Mouse (Mus musculus): ENCODE measurements around the gene Psmc5. TPM values are rescaled to one million over a fixed set of nuclear protein-coding genes. Genes with fewer than 3 reads are reported as not detected.
"Not testable (repeated sequence)": the region's sequence is repeated elsewhere in the genome, so short reads cannot be mapped to it uniquely, and the experiment has no call there.

The Psmc5 gene
- total RNA-seq (2018; cell fraction: chromatin; rRNA removed) = 10 to 100 TPM in 25 of 26 experiments, 1 to 10 TPM in 1; 8.8 to 57.4 (median 35.8) TPM
- 100 to 1,000 TPM in 15 of 26 experiments, 10 to 100 TPM in 11; 79.1 to 159 (median 115) TPM for total RNA-seq (2018; cell fraction: cytosol; rRNA removed)
- 10 to 100 TPM; 25.2 to 96.9 (median 53.1) TPM for total RNA-seq (2018; cell fraction: nucleus; rRNA removed)
- 96.6 to 162 TPM (median 102 TPM) in 3 replicates for polyA plus RNA-seq (2018)

DNA sequence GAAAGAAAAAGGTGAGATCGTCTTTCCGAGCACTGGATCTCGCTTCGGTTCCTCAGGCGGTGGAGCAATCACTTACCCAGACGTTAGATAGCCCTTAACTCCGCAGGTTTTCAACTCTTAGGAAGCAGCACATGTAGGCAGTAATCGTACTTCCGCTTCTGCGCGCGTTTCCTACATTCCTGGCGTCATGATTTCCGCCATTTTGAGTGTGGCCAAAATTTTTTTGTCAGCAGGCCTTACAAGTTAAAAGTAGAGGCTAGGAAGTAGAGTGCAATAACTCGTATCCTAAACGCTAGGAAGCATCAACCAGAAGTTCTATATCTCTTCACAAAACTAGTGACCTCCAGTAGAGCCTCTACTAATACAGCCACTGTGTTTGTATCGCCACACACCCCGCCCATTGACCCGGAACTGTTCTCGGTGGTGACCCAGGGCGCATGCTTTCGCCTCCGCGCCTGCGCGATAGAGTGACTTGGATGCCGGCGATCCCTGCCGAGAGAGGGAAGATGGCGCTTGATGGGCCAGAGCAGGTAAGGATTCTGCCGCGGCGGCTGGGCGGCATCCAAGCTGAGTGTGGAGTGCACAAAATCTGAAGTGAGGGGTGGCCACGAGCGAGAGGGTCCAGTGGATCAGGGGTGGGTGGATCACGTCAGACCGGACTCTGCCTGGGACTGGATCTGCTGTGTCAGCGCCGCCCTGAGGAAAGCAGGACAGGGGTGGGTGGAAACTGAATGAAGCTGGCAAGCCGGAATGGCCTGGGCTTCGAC, at the start of gene Psmc5, which contains the start of gene Ftsj3:
Gene Psmc5, plus strand, starts transcription at position 470 of the 767 bp plus-strand sequence.
Gene Ftsj3, minus strand, starts transcription at position 395 of the 767 bp plus-strand sequence.
- under 1% methylated on average over 42 of the region's 42 CpGs for WGBS (ENCODE audit: missing documents)
- peaks cover 38% of the 10 kb centered on the region; the same call in 1 of the 2 replicates for H3K36me3 ChIP-seq (ENCODE audit: inconsistent target)
- peak within 1 kb of the TSS; percentile 95 for H3K4me3 ChIP-seq (ENCODE audit: inconsistent target)
- peaks cover 61% of the 10 kb centered on the region for H3K79me2 ChIP-seq (ENCODE audit: inconsistent target)
- H3K27ac ChIP-seq = peak within 1 kb of the TSS; percentile 82

DNA sequence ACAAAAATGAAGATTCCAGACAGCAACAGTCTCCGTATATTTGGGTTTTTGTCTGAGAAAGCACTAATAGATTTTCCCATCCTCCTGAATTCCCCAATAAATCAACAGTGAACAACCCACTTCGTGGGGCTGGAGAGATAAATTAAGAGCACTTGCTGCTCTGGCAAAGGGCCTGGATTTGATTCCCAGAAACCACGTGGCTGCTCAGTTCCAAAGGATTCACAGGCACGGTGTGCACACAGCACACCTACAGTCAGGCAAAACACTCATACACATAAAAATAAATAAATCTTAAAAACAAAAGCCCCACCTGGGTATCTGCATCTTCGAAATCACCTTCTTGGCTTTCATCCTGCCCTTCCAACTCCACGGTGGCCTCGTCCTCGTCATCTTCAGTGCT, 43.2 kb upstream of the Psmc5 start:
- Histone ChIP-seq H3K79me2 (ENCODE audit: inconsistent target) (peaks cover 47% of the 10 kb centered on the region), H3K36me3 (ENCODE audit: inconsistent target) (peaks cover 50% of the 10 kb centered on the region), H3K27ac (no peak overlapping the region), H3K4me3 (ENCODE audit: inconsistent target) (no peak overlapping the region)
- WGBS (ENCODE audit: missing documents) = 95% methylated on average over 8 of the region's 8 CpGs

DNA sequence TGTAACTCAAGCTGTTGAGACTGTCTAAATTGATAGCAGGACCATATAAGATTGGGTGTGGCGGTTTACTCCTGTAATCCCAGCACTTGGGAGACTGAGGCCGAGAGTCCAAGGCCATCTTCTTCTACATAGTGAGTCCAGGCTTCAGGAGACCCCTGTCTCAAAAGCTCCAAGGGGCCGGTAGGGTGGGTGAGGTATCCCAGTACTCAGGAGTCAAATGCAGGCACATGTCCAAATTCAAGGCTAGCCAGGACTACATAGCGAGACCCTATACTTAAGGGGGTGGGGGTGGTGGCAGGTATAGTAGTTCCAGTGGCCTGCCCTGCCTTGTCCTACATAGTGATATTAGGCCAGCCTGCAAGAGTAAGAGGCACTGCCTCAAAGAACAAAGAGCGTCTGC, 41.1 kb upstream of the Psmc5 start:
- WGBS (ENCODE audit: missing documents) = 92% methylated on average over 5 of the region's 5 CpGs
- H3K4me3 ChIP-seq (ENCODE audit: inconsistent target) = peak overlapping the region; percentile 88
- H3K27ac ChIP-seq = no peak overlapping the region
- H3K79me2 ChIP-seq (ENCODE audit: inconsistent target) = peaks cover 68% of the 10 kb centered on the region
- peaks cover 30% of the 10 kb centered on the region; the same call in 1 of the 2 replicates for H3K36me3 ChIP-seq (ENCODE audit: inconsistent target)

DNA sequence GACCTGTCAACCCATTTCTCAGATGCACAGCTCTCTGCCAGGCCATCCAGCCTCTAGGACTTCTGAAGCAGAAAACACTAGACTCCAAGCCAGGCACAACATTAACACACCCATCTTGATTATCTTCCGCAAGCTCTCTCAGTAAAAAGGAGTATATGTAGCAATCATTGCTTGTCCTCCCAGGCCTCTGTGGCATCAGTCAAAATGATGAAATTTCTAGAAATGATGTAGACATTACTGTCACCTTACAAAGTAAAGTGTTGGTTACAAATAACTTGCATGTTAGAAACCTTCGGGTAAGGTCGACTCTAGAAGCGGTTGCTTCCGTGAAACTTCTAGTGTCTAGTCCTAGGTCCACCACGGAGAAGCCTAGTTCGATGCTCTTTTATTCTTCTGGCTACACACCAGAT, 40.5 kb upstream of the Psmc5 start:
- Histone ChIP-seq H3K79me2 (ENCODE audit: inconsistent target) (peaks cover 74% of the 10 kb centered on the region), H3K4me3 (ENCODE audit: inconsistent target) (peak overlapping the region; percentile 88), H3K27ac (peak overlapping the region; percentile 90), H3K36me3 (ENCODE audit: inconsistent target) (peaks cover 25% of the 10 kb centered on the region; the same call in 1 of the 2 replicates)
- 10% methylated on average over 7 of the region's 7 CpGs for WGBS (ENCODE audit: missing documents)

DNA sequence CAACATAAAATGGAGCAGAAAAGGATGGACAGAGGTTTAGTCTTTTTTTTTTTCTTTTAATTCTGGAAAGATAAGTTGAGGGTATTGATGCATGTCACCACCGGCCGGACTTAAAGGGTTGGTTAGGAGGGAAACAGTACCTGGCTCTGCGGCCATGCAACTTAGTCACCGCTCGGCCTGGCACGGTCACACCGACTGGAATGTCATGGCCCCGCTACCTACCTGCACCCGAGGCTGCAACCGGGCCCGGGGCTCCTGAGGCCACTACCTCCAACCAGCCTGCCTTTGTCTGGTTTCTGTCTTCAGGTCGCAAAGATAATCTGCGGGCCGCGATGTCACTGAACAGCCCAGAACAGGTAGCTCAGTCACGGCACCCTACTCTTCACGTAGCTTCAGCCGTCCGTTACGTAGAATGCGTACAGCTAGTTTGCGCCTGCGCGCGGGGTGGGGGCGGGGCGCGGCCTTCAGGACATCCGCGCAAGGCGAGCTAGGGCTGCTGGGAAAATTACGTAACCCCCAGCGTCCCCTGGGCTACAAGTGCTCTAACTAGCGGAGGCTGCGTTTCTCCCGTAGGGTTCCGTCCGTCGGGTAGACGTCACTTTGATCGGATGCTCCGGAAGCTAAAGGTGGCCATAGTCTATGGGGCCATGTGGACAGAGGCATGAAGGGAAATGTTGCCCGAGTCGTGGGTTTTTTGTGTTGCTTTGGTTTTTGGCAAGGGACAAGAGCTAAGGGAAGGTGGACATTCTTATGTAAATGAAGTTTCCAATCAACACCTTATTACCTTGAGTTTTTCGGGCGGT, 39.8 kb upstream of the Psmc5 start, which contains the start of gene Ccdc47:
Gene Ccdc47, minus strand, starts transcription at position 418 of the 803 bp plus-strand sequence.
- peaks cover 22% of the 10 kb centered on the region; the same call in 1 of the 2 replicates for H3K36me3 ChIP-seq (ENCODE audit: inconsistent target)
- H3K27ac ChIP-seq = peak within 1 kb of the TSS; percentile 90
- 1% methylated on average over 42 of the region's 46 CpGs for WGBS (ENCODE audit: missing documents)
- H3K79me2 ChIP-seq (ENCODE audit: inconsistent target) = peaks cover 80% of the 10 kb centered on the region
- H3K4me3 ChIP-seq (ENCODE audit: inconsistent target) = peak within 1 kb of the TSS; percentile 88

DNA sequence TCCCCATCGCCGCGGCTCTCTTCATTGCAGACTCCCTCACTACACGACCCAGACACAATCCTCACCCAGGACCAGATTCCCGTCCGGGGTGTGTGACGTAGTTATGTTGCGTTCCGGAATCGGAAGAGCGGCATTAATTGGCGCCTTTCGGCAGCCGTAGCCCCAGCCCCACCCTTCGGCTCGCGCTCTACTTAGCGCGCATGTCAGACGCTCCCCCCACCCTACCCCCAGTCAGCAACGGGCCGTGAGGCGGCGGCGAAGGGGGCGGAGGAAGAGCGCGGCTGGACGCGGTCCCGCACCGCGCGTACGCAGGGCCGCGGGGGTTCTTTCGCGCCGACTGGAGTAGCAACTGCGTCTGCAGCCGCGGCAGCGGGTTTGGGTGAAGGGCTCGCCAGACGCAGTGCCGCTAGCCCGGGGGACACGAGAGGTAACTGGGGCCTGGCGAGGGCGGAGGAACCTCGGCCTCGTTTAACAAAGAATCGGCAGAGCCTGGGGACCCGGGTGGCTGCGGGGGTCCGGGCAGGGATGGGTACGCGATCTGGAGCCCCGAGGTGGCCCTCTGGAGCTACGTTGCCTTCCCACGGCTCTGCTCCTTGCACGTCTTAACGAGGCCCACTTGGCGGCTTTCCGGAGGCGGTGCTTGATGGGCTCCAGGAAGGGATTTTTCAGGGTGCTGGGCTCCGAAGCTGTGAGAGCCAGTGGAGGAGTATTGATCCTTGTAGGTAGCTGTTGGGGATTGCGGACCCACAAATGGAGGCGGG, 39.0 kb upstream of the Psmc5 start, which contains the start of gene Ddx42:
Gene Ddx42, plus strand, starts transcription at position 197 of the 761 bp plus-strand sequence.
- Histone ChIP-seq H3K27ac (peak within 1 kb of the TSS; percentile 90), H3K36me3 (ENCODE audit: inconsistent target) (peaks cover 14% of the 10 kb centered on the region; the same call in 1 of the 2 replicates), H3K4me3 (ENCODE audit: inconsistent target) (peak within 1 kb of the TSS; percentile 88), H3K79me2 (ENCODE audit: inconsistent target) (peaks cover 88% of the 10 kb centered on the region)
- WGBS (ENCODE audit: missing documents) = 1% methylated on average over 69 of the region's 70 CpGs

DNA sequence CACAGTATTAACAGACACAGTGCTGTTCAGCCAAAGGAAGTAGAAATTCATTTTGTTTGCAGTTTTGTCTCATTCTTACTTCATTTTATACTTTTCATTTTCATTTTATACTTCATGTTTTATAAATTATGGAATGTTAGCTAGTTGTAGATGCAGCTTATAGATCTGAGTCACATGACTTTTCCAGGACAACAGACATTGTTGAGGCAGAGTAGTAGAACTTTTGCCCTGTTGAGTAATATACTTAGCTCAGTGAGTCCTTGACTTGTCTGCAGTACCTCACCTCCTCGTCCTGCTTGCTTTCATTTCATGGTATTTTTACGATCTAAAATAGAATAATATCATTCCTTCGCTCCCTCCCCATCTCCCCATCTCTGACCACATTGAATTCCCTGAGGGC, 35.4 kb upstream of the Psmc5 start:
- 100% methylated on average over 3 of the region's 3 CpGs for WGBS (ENCODE audit: missing documents)
- H3K27ac ChIP-seq = no peak overlapping the region
- peaks cover 13% of the 10 kb centered on the region for H3K36me3 ChIP-seq (ENCODE audit: inconsistent target)
- peaks cover 92% of the 10 kb centered on the region for H3K79me2 ChIP-seq (ENCODE audit: inconsistent target)
- H3K4me3 ChIP-seq (ENCODE audit: inconsistent target) = no peak overlapping the region

DNA sequence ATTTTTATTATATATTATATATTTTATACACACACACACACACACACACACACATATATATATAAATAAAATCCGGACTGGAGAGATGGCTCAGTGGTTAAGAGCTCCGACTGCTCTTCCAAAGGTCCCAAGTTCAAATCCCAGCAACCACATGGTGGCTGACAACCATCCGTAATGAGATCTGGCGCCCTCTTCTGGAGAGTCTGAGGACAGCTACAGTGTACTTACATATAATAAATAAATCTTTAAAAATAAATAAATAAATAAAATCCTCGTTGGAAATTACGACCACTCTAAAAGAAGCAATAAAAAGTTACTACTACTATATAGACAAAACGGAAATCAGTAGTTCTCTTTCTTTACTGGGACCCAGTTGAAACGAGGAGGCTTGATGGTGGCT, 22.0 kb upstream of the Psmc5 start:
- H3K27ac ChIP-seq; H3K4me3 ChIP-seq (ENCODE audit: inconsistent target); H3K79me2 ChIP-seq (ENCODE audit: inconsistent target): not testable (repeated sequence)
- WGBS (ENCODE audit: missing documents) = 90% methylated on average over 8 of the region's 8 CpGs
- H3K36me3 ChIP-seq (ENCODE audit: inconsistent target) = peaks cover 83% of the 10 kb centered on the region

DNA sequence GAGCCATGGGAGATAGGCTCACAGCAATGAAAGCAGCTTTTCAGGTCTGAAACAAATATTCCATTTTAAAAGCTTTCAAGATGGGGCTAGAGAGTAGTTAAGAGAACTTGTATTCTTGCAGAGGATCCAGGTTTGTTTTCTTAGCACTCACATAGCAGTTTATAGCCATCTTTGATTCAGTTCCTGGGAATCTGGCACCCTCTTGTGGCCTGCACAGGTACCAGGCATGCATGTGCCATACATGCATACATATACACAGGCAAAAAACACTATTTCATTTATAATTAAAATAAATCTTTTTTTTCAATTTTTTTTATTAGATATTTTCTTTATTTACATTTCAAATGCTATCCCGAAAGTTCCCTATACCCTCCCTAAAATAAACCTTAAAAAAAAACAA, 9.1 kb upstream of the Psmc5 start:
- Histone ChIP-seq H3K36me3 (ENCODE audit: inconsistent target) (peaks cover 94% of the 10 kb centered on the region), H3K79me2 (ENCODE audit: inconsistent target) (no peaks in the 10 kb centered on the region), H3K27ac (no peak overlapping the region), H3K4me3 (ENCODE audit: inconsistent target) (no peak overlapping the region)
- WGBS (ENCODE audit: missing documents) = 82% methylated on average over 1 of the region's 1 CpGs

DNA sequence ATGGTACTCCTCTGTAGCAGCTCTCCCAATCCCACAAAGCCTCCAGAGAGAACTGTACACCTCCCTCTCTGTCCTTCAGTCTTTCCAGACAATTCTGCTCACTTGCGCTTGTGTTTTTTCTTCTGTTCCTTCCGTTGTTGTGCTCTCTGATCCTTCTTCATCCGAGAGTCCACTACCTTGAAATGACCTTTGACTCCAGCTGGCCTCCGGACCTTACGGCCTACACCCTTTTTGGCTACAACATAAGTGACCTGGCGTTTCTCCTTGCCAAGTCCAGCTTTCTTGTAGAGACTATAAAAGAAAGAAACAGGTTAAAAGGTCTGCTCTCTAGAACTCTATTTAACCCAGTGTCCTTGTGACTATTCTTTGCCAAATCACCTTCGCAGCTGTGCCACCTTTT, 6.6 kb upstream of the Psmc5 start:
- H3K27ac ChIP-seq = no peak overlapping the region
- peaks cover 86% of the 10 kb centered on the region for H3K36me3 ChIP-seq (ENCODE audit: inconsistent target)
- H3K4me3 ChIP-seq (ENCODE audit: inconsistent target) = no peak overlapping the region
- peaks cover 11% of the 10 kb centered on the region for H3K79me2 ChIP-seq (ENCODE audit: inconsistent target)
- WGBS (ENCODE audit: missing documents) = 90% methylated on average over 7 of the region's 7 CpGs

DNA sequence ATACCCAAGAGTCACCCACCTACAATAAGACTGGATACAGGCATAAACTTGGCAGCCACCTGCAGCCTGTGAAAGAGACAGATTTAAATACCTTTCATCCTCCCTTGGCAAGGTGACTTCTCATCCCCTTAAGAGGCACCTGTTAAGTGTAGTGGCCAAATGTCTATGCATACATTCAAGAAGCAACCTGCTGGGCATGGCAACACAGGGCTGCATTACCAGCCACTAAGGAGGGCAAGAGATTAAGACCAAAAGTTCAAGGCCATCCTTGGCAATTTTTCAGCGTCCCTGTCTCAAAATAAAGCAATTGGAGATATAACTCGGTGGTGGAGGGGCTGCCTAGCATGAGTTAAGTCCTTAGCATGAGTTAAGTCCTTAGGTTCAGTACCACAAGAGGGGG, 1.2 kb upstream of the Psmc5 start:
- Histone ChIP-seq H3K27ac (peak overlapping the region; percentile 82), H3K79me2 (ENCODE audit: inconsistent target) (peaks cover 55% of the 10 kb centered on the region), H3K4me3 (ENCODE audit: inconsistent target) (peak overlapping the region; percentile 95), H3K36me3 (ENCODE audit: inconsistent target) (peaks cover 44% of the 10 kb centered on the region)
- WGBS (ENCODE audit: missing documents) = 28% methylated on average over 2 of the region's 2 CpGs

DNA sequence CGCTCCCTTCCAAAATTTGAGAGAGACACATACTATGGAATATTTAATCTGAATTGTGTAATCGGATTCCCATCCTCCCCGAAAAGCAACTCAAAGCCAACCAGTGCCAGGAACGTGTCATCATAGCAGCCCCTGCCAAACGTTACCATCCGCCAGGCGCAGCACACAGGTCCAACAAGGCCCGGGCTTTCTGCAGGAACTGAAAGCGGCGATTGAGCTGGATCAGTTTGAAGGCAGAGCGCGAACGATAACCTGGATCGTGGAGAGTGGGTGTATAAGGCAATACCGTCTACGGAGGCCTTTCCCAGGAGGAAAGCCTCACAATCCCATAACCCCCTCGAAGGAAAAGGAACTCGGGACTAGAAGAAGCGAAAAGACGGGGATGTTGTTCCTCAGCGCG, 780 bp upstream of the Psmc5 start:
- Histone ChIP-seq H3K4me3 (ENCODE audit: inconsistent target) (peak overlapping the region; percentile 95), H3K36me3 (ENCODE audit: inconsistent target) (peaks cover 40% of the 10 kb centered on the region), H3K27ac (peak overlapping the region; percentile 82), H3K79me2 (ENCODE audit: inconsistent target) (peaks cover 55% of the 10 kb centered on the region)
- 2% methylated on average over 20 of the region's 22 CpGs for WGBS (ENCODE audit: missing documents)

DNA sequence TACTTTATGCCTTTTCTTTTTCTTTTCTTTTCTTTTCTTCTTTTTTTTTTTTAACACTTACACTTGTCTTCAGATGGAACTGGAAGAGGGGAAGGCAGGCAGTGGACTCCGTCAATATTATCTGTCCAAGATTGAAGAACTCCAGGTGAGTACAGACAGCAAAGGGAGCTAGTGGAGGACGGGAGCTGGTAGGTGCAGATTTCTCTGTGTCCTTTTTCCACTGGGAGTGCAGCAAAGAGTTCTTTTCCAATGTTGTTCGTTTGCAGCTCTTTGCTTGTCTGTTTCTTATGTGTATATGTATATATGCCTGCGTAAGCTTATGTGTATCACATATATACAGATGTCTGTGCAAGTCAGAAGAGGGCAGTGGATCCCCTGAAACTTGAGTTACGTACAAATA, 821 bp downstream of the Psmc5 start:
- Histone ChIP-seq H3K36me3 (ENCODE audit: inconsistent target) (peaks cover 38% of the 10 kb centered on the region), H3K27ac (peak overlapping the region; percentile 82), H3K4me3 (ENCODE audit: inconsistent target) (peak overlapping the region; percentile 95), H3K79me2 (ENCODE audit: inconsistent target) (peaks cover 61% of the 10 kb centered on the region)
- 70% methylated on average over 5 of the region's 5 CpGs for WGBS (ENCODE audit: missing documents)
